Mouse (Mus musculus) right cerebral cortex, adult 18-20 months (tissue): ENCODE data around the gene Krt4.

ENCODE experiments used
- DNase-seq: peaks from one replicate; pipeline ENCODE4 v3.0.0; 2022; ENCODE audit warnings: mixed read lengths

Gene Krt4

GRCm38 (mm10) chr15:101892820-101893219, 31.7 kb downstream of the Krt4 start, which contains the start of gene Krt76:
TSS of gene Krt76 (minus strand) at chr15:101892920.
- no peak for DNase-seq

- DNase-seq, result no peak
Observed at GRCm38 (mm10) chr15:101879776-101880175, 44.8 kb downstream of the Krt4 start.

- DNase-seq, result no peak
Observed at GRCm38 (mm10) chr15:101878041-101878440, 46.5 kb downstream of the Krt4 start.

- no peak for DNase-seq
Observed at GRCm38 (mm10) chr15:101874383-101874782, 50.2 kb downstream of the Krt4 start.

GRCm38 (mm10) chr15:101873231-101873630, 51.3 kb downstream of the Krt4 start:
- DNase-seq, result peak; percentile 53

- peak; percentile 80 for DNase-seq
Observed at GRCm38 (mm10) chr15:101869431-101869830, 55.1 kb downstream of the Krt4 start, which contains the start of gene Krt77. TSS of gene Krt77 (minus strand) at chr15:101869705.
